Mouse (Mus musculus) hindbrain, postnatal 0 days (tissue): ENCODE measurements at regions not wholly inside any gene's neighbourhood (a gene's known extent, or its start where the extent isn't known, plus 50 kb on each side); places are given as distances from the start of the nearest gene placed in this dataset.
A peak's percentile ranks its signal among the peaks of the same experiment; 100 is the strongest.

ENCODE experiments used
- ATAC-seq: fragments of 200-750 bp; cut with Nextera tagmentation; 2 replicates; pipeline ENCODE4 v1.8.0; 2017; ENCODE audit warnings: mild to moderate bottlenecking, moderate TSS enrichment, moderate library complexity
- DNase-seq: peaks from one replicate; pipeline ENCODE4 v3.0.0-alpha.2; 2015; ENCODE audit warnings: low spot score
- H3K27ac ChIP-seq: fragments of 300-500 bp; sonication (generic); 2 replicates; pipeline ENCODE4 v1.5.1; 2014; ENCODE audit warnings: mild to moderate bottlenecking
- H3K27me3 ChIP-seq: fragments of 300-500 bp; sonication (generic); 2 replicates; pipeline ENCODE4 v1.6.1; 2014; ENCODE audit warnings: low read length, mixed read lengths; ENCODE audit not compliant: insufficient read depth
- H3K36me3 ChIP-seq: fragments of 300-500 bp; sonication (generic); 2 replicates; pipeline ENCODE4 v1.6.1; 2014; ENCODE audit warnings: low read length, mixed read lengths; ENCODE audit not compliant: insufficient read depth
- H3K4me1 ChIP-seq: fragments of 300-500 bp; sonication (generic); 2 replicates; pipeline ENCODE4 v1.6.1; 2014; ENCODE audit warnings: antibody characterized with exemption, low read length, mixed read lengths; ENCODE audit not compliant: insufficient read depth
- H3K4me2 ChIP-seq: fragments of 300-500 bp; sonication (generic); 2 replicates; pipeline ENCODE4 v1.6.1; 2014; ENCODE audit warnings: low read depth, mild to moderate bottlenecking, low read length, moderate library complexity, mixed read lengths
- H3K4me3 ChIP-seq: fragments of 300-500 bp; sonication (generic); 2 replicates; pipeline ENCODE4 v1.5.1; 2014; ENCODE audit warnings: low read length
- H3K9ac ChIP-seq: fragments of 300-500 bp; sonication (generic); replicated peaks from 2 replicates; pipeline ENCODE4 v1.6.1; 2014; ENCODE audit warnings: mild to moderate bottlenecking, low read length, moderate library complexity, mixed read lengths
- H3K9me3 ChIP-seq: fragments of 300-500 bp; sonication (generic); 2 replicates; pipeline ENCODE4 v1.6.1; 2016; ENCODE audit warnings: low read length, mixed read lengths
- CTCF ChIP-seq: IDR thresholded peaks from 2 replicates; pipeline ENCODE4 v1.5.1; 2016; ENCODE audit warnings: antibody characterized with exemption, control low read depth, low read depth
- WGBS: fragments of 180-500 bp; shearing (Covaris S2); extraction: QIAGEN DNeasy Blood & Tissue Kit; methylation state at CpG from one replicate; pipeline ENCODE4 v1.1.7; 2014; 5-methylcytosine and 5-hydroxymethylcytosine counted together

- ATAC-seq = no peak
Measured at GRCm38 (mm10) chr17:64922235-64922634, 86.4 kb upstream of the 4930583I09Rik start.

GRCm38 (mm10) chr17:64920236-64920635, 84.4 kb upstream of the 4930583I09Rik start:
- no peaks in the 10 kb centered on the region for H3K9me3 ChIP-seq
- ATAC-seq (no peak), DNase-seq (no peak)
- H3K4me2 ChIP-seq = no peak overlapping the region
- no peaks in the 10 kb centered on the region for H3K27me3 ChIP-seq
- no peak overlapping the region for H3K9ac ChIP-seq
- no peak overlapping the region for H3K4me3 ChIP-seq
- H3K27ac ChIP-seq = no peak overlapping the region
- 77% methylated on average over 2 of the region's 2 CpGs for WGBS
- no peak for TF ChIP-seq CTCF
- no peaks in the 10 kb centered on the region for H3K36me3 ChIP-seq
- H3K4me1 ChIP-seq = 0 out of 2 replicates have a peak, but pooled peaks cover 3% of the 10 kb centered on the region

More at GRCm38 (mm10) chr17:64922235-64922634, 86.4 kb upstream of the 4930583I09Rik start:
- Histone ChIP-seq H3K9me3 (no peaks in the 10 kb centered on the region), H3K36me3 (no peaks in the 10 kb centered on the region), H3K4me1 (0 out of 2 replicates have a peak, but pooled peaks cover 3% of the 10 kb centered on the region), H3K27me3 (no peaks in the 10 kb centered on the region), H3K4me3 (no peak overlapping the region), H3K9ac (no peak overlapping the region), H3K4me2 (no peak overlapping the region), H3K27ac (no peak overlapping the region)
- no peak for TF ChIP-seq CTCF
- WGBS = 66% methylated on average over 4 of the region's 4 CpGs
- DNase-seq = no peak

GRCm38 (mm10) chr17:64917830-64918229, 82.0 kb upstream of the 4930583I09Rik start:
- no peak overlapping the region for H3K9ac ChIP-seq
- no peaks in the 10 kb centered on the region for H3K9me3 ChIP-seq
- 72% methylated on average over 4 of the region's 4 CpGs for WGBS
- H3K4me2 ChIP-seq = no peak overlapping the region
- H3K27me3 ChIP-seq = no peaks in the 10 kb centered on the region
- ATAC-seq = no peak
- no peak overlapping the region for H3K27ac ChIP-seq
- no peak for DNase-seq
- TF ChIP-seq CTCF = no peak
- H3K4me3 ChIP-seq = no peak overlapping the region
- H3K4me1 ChIP-seq = peaks cover 8% of the 10 kb centered on the region; the same call in 1 of the 2 replicates
- H3K36me3 ChIP-seq = no peaks in the 10 kb centered on the region

GRCm38 (mm10) chr17:64916657-64917056, 80.8 kb upstream of the 4930583I09Rik start:
- H3K27me3 ChIP-seq = no peaks in the 10 kb centered on the region
- no peaks in the 10 kb centered on the region for H3K9me3 ChIP-seq
- no peak for ATAC-seq
- WGBS = 78% methylated on average over 6 of the region's 6 CpGs
- peaks cover 5% of the 10 kb centered on the region; the same call in 1 of the 2 replicates for H3K4me1 ChIP-seq
- DNase-seq = no peak
- H3K36me3 ChIP-seq = no peaks in the 10 kb centered on the region
- H3K4me3 ChIP-seq = no peak overlapping the region
- no peak overlapping the region for H3K27ac ChIP-seq
- no peak overlapping the region for H3K9ac ChIP-seq
- peak; percentile 38 for TF ChIP-seq CTCF
- no peak overlapping the region for H3K4me2 ChIP-seq

- peaks cover 5% of the 10 kb centered on the region; the same call in 1 of the 2 replicates for H3K4me1 ChIP-seq
- no peaks in the 10 kb centered on the region for H3K36me3 ChIP-seq
- DNase-seq (no peak), ATAC-seq (0 out of 2 replicates have a peak, but pooled peaks have one; percentile 18)
- H3K4me2 ChIP-seq = no peak overlapping the region
- no peak overlapping the region for H3K4me3 ChIP-seq
- H3K27me3 ChIP-seq = no peaks in the 10 kb centered on the region
- TF ChIP-seq CTCF = no peak
- no peak overlapping the region for H3K9ac ChIP-seq
- H3K9me3 ChIP-seq = no peaks in the 10 kb centered on the region
- H3K27ac ChIP-seq = no peak overlapping the region
- WGBS = 27% methylated on average over 3 of the region's 3 CpGs
Measured at GRCm38 (mm10) chr17:64915708-64916107, 79.8 kb upstream of the 4930583I09Rik start.

DNA sequence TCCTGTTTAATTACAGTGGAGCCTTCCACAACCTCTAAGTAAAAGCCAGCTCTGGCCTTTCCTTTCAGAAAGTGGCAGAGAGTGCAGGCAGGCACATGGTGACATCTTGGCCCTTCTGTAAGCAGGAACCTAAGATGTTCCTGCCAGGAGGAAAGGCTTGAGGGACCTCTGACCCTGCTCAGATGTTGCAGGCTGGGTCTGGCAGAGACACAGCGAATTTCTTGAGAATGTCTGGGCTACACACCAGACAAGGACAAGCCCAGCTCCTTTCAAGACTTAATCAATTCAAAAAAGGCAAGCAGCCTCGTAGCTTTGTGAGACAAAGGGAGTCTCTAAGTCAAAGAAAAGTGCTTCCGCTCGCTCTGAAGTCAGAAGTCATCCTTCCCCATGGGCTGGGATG, 79.2 kb upstream of the 4930583I09Rik start:
- Histone ChIP-seq H3K4me2 (no peak overlapping the region), H3K9ac (no peak overlapping the region), H3K4me3 (no peak overlapping the region), H3K4me1 (peaks cover 5% of the 10 kb centered on the region; the same call in 1 of the 2 replicates), H3K27ac (0 out of 2 replicates have a peak overlapping the region, but pooled peaks have one; percentile 36), H3K36me3 (no peaks in the 10 kb centered on the region), H3K9me3 (no peaks in the 10 kb centered on the region), H3K27me3 (no peaks in the 10 kb centered on the region)
- 22% methylated on average over 4 of the region's 4 CpGs for WGBS
- ATAC-seq = peak; percentile 53; the same call in 1 of the 2 replicates
- DNase-seq = peak; percentile 29
- TF ChIP-seq CTCF = no peak

DNA sequence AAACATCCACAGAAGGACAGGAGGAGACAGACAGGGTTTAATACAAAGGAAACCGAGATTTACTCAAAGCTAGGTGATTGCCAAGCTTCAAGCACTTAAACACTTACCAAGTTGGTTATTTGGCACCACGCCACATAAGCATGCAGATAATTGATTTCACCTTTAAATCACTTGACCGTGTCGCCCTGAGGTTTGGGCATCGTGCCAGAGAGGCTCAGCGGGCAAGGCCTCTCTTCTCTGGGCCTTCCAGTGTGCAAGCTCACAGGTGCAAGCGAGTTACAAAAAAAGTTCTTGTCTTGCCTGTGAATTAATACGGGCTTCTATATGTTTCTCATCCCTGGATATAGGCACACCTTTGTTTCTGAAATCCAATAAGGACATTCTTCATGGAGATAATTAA, 78.4 kb upstream of the 4930583I09Rik start:
- Histone ChIP-seq H3K4me1 (peaks cover 5% of the 10 kb centered on the region; the same call in 1 of the 2 replicates), H3K36me3 (no peaks in the 10 kb centered on the region), H3K27ac (no peak overlapping the region), H3K9me3 (no peaks in the 10 kb centered on the region), H3K27me3 (no peaks in the 10 kb centered on the region), H3K9ac (no peak overlapping the region), H3K4me3 (no peak overlapping the region), H3K4me2 (no peak overlapping the region)
- DNase-seq = peak; percentile 49
- WGBS = 24% methylated on average over 8 of the region's 8 CpGs
- no peak for ATAC-seq
- no peak for TF ChIP-seq CTCF
